Mouse (Mus musculus): Measurements from ENCODE around the gene Smap2. TPM values are rescaled to one million over a fixed set of nuclear protein-coding genes. Genes with fewer than 3 reads are reported as not detected.
A peak's percentile ranks its signal among the peaks of the same experiment; 100 is the strongest.

The Smap2 gene
- total RNA-seq, 2 experiments from 2014 or later, result 162 TPM

GRCm38 (mm10) chr4:121021911-121022310 is 4.9 kb upstream of the Smap2 start:
- DNase-seq (ENCODE audit: low spot score in 2 of 2), result no peak

- peak in 1 of 2 experiments; percentile 42 for DNase-seq (ENCODE audit: low spot score in 2 of 2)
These were observed 3.2 kb upstream of the Smap2 start for GRCm38 (mm10) chr4:121020040-121020790.

- no peak for DNase-seq (ENCODE audit: low spot score in 2 of 2)
These were observed 1.2 kb upstream of the Smap2 start for GRCm38 (mm10) chr4:121018250-121018649.

GRCm38 (mm10) chr4:121016021-121016898 is 787 bp downstream of the Smap2 start:
- DNase-seq (ENCODE audit: low spot score in 2 of 2), result peak; percentile 42 to 43

GRCm38 (mm10) chr4:121015268-121015659 is 1.8 kb downstream of the Smap2 start:
- no peak for DNase-seq (ENCODE audit: low spot score in 2 of 2)

- no peak for DNase-seq (ENCODE audit: low spot score in 2 of 2)
These were observed 2.3 kb downstream of the Smap2 start for GRCm38 (mm10) chr4:121014594-121015267.

- DNase-seq (ENCODE audit: low spot score in 2 of 2), result no peak
These were observed 6.1 kb downstream of the Smap2 start for GRCm38 (mm10) chr4:121010770-121011549.

GRCm38 (mm10) chr4:121009151-121009550 is 7.9 kb downstream of the Smap2 start:
- DNase-seq (ENCODE audit: low spot score in 2 of 2), result peak in 1 of 2 experiments; percentile 50

- DNase-seq (ENCODE audit: low spot score in 2 of 2), result no peak
These were observed 8.8 kb downstream of the Smap2 start for GRCm38 (mm10) chr4:121008071-121008745.

GRCm38 (mm10) chr4:121007006-121007405 is 10.0 kb downstream of the Smap2 start:
- no peak for DNase-seq (ENCODE audit: low spot score in 2 of 2)

- DNase-seq (ENCODE audit: low spot score in 2 of 2), result no peak
These were observed 12.4 kb downstream of the Smap2 start for GRCm38 (mm10) chr4:121004679-121005078.

GRCm38 (mm10) chr4:121003611-121004091 is 13.4 kb downstream of the Smap2 start:
- peak in 1 of 2 experiments; percentile 32 for DNase-seq (ENCODE audit: low spot score in 2 of 2)

- DNase-seq (ENCODE audit: low spot score in 2 of 2), result peak in 1 of 2 experiments; percentile 45
These were observed 14.5 kb downstream of the Smap2 start for GRCm38 (mm10) chr4:121002400-121003171.

GRCm38 (mm10) chr4:121001659-121002058 is 15.4 kb downstream of the Smap2 start:
- DNase-seq (ENCODE audit: low spot score in 2 of 2), result no peak

GRCm38 (mm10) chr4:121001042-121001441 is 16.0 kb downstream of the Smap2 start:
- no peak for DNase-seq (ENCODE audit: low spot score in 2 of 2)

- no peak for DNase-seq (ENCODE audit: low spot score in 2 of 2)
These were observed 21.1 kb downstream of the Smap2 start for GRCm38 (mm10) chr4:120995911-120996310.

GRCm38 (mm10) chr4:120993025-120993424 is 24.0 kb downstream of the Smap2 start:
- no peak for DNase-seq (ENCODE audit: low spot score in 2 of 2)

GRCm38 (mm10) chr4:120992284-120992683 is 24.8 kb downstream of the Smap2 start:
- no peak for DNase-seq (ENCODE audit: low spot score in 2 of 2)

GRCm38 (mm10) chr4:120987319-120987718 is 29.7 kb downstream of the Smap2 start:
- no peak for DNase-seq (ENCODE audit: low spot score in 2 of 2)
